Mouse (Mus musculus): ENCODE results near the gene Syne4. TPM values are rescaled to one million over a fixed set of nuclear protein-coding genes. Genes with fewer than 3 reads are reported as not detected.

Syne4 gene
- polyA plus RNA-seq, 1 experiment from 2014 or later, result 39.2 TPM

DNA sequence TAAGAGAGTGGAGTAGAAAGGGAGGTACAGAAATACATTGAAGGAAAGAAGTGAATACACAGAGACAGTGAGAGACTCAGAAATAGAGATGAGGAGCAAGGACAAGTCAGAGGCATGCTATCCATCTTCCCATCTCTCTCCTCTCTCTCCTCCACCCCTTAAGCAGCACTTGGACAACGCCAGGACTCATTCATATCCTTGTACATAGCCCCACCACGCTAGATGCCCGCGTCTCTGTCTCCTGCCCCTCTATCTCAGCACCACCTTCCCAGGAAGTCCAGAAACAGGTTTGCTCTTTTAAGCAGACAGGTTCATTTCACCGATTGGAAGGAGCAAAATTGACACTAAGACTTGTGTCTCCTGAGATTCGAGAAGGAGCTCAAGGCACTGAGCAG is 48.7 kb downstream of the Syne4 start:
- Histone ChIP-seq H3K9me3 (replicated peaks) (no peaks in the 10 kb centered on the region), H3K27ac (no peak overlapping the region), H3K4me2 (replicated peaks) (peak overlapping the region; percentile 86), H3K4me1 (peaks cover 41% of the 10 kb centered on the region), H3K36me3 (peaks cover 16% of the 10 kb centered on the region), H3K9ac (peak overlapping the region; percentile 97), H3K27me3 (peaks cover 13% of the 10 kb centered on the region), H3K4me3 (peak overlapping the region; percentile 84)
- ATAC-seq (ENCODE audit: low FRiP score), result peak; percentile 31; the same call in 1 of the 2 replicates
- WGBS, result 68% methylated on average over 6 of the region's 6 CpGs

- 77% methylated on average over 2 of the region's 2 CpGs for WGBS
- no peak for ATAC-seq (ENCODE audit: low FRiP score)
- H3K36me3 ChIP-seq, result no peaks in the 10 kb centered on the region
- no peak overlapping the region for H3K9ac ChIP-seq
- no peaks in the 10 kb centered on the region for H3K9me3 ChIP-seq (replicated peaks)
- H3K4me3 ChIP-seq, result no peak overlapping the region
- H3K27me3 ChIP-seq, result peaks cover 13% of the 10 kb centered on the region
- H3K4me1 ChIP-seq, result peaks cover 6% of the 10 kb centered on the region
- no peak overlapping the region for H3K27ac ChIP-seq
- no peak overlapping the region for H3K4me2 ChIP-seq (replicated peaks)
Measured at GRCm38 (mm10) chr7:30367466-30367865, 52.9 kb downstream of the Syne4 start.

Other genes with a start within 250 kb of the Syne4 start
- gene Zfp82, start 241.9 kb upstream of the Syne4 start, polyA plus RNA-seq (2016; fragmentation: Nextera tagmentation; extraction: Ambion mirVana), result 9.8 and 10.1 TPM in 2 replicates
- gene Gm26920, start 224.4 kb upstream of the Syne4 start, polyA plus RNA-seq (2016; fragmentation: Nextera tagmentation; extraction: Ambion mirVana), result 0.80 and 0.82 TPM in 2 replicates
- gene Zfp566, start 224.3 kb upstream of the Syne4 start, polyA plus RNA-seq (2016; fragmentation: Nextera tagmentation; extraction: Ambion mirVana), result 13.7 and 16.2 TPM in 2 replicates
- gene Zfp260, start 220.0 kb upstream of the Syne4 start, polyA plus RNA-seq (2016; fragmentation: Nextera tagmentation; extraction: Ambion mirVana), result 121 and 126 TPM in 2 replicates
- 14.0 and 14.6 TPM in 2 replicates for gene Zfp382, start 192.9 kb upstream of the Syne4 start, polyA plus RNA-seq (2016; fragmentation: Nextera tagmentation; extraction: Ambion mirVana)
- 17.6 and 20.2 TPM in 2 replicates for gene Zfp146, start 145.1 kb upstream of the Syne4 start, polyA plus RNA-seq (2016; fragmentation: Nextera tagmentation; extraction: Ambion mirVana)
- gene Cox7a1, start 130.7 kb upstream of the Syne4 start, polyA plus RNA-seq (2016; fragmentation: Nextera tagmentation; extraction: Ambion mirVana), result 3.5 and 3.6 TPM in 2 replicates
- gene Capns1, start 116.0 kb upstream of the Syne4 start, polyA plus RNA-seq (2016; fragmentation: Nextera tagmentation; extraction: Ambion mirVana), result 78.0 and 80.0 TPM in 2 replicates
- gene Polr2i, start 82.9 kb upstream of the Syne4 start, polyA plus RNA-seq (2016; fragmentation: Nextera tagmentation; extraction: Ambion mirVana), result 135 and 149 TPM in 2 replicates
- 272 and 275 TPM in 2 replicates for gene Tbcb, start 82.5 kb upstream of the Syne4 start, polyA plus RNA-seq (2016; fragmentation: Nextera tagmentation; extraction: Ambion mirVana)
- not detected in 2 replicates for gene Ovol3, start 79.1 kb upstream of the Syne4 start, polyA plus RNA-seq (2016; fragmentation: Nextera tagmentation; extraction: Ambion mirVana)
- gene Thap8, start 34.7 kb upstream of the Syne4 start, polyA plus RNA-seq (2016; fragmentation: Nextera tagmentation; extraction: Ambion mirVana), result 0.48 and 0.77 TPM in 2 replicates
- 7.2 and 7.4 TPM in 2 replicates for gene Wdr62, start 34.4 kb upstream of the Syne4 start, polyA plus RNA-seq (2016; fragmentation: Nextera tagmentation; extraction: Ambion mirVana)
- 74.8 and 88.1 TPM in 2 replicates for gene Clip3, start 23.1 kb upstream of the Syne4 start, polyA plus RNA-seq (2016; fragmentation: Nextera tagmentation; extraction: Ambion mirVana)
- gene Alkbh6, start 6.1 kb upstream of the Syne4 start, polyA plus RNA-seq (2016; fragmentation: Nextera tagmentation; extraction: Ambion mirVana), result 87.1 and 93.5 TPM in 2 replicates
- gene E130208F15Rik, start 6.9 kb downstream of the Syne4 start, polyA plus RNA-seq (2016; fragmentation: Nextera tagmentation; extraction: Ambion mirVana), result 0.33 and 0.49 TPM in 2 replicates
- 22.3 and 23.4 TPM in 2 replicates for gene Sdhaf1, start 9.1 kb downstream of the Syne4 start, polyA plus RNA-seq (2016; fragmentation: Nextera tagmentation; extraction: Ambion mirVana)
- gene Lrfn3, start 48.0 kb downstream of the Syne4 start, polyA plus RNA-seq (2016; fragmentation: Nextera tagmentation; extraction: Ambion mirVana), result 9.3 and 10.1 TPM in 2 replicates
- 17.7 and 19.7 TPM in 2 replicates for gene Tyrobp, start 99.0 kb downstream of the Syne4 start, polyA plus RNA-seq (2016; fragmentation: Nextera tagmentation; extraction: Ambion mirVana)
- gene Hcst, start 105.0 kb downstream of the Syne4 start, polyA plus RNA-seq (2016; fragmentation: Nextera tagmentation; extraction: Ambion mirVana), result 0.57 and 0.86 TPM in 2 replicates
- gene Nfkbid, start 106.9 kb downstream of the Syne4 start, polyA plus RNA-seq (2016; fragmentation: Nextera tagmentation; extraction: Ambion mirVana), result 1.3 and 2.2 TPM in 2 replicates
- 348 and 365 TPM in 2 replicates for gene Aplp1, start 130.7 kb downstream of the Syne4 start, polyA plus RNA-seq (2016; fragmentation: Nextera tagmentation; extraction: Ambion mirVana)
- 16.1 and 23.9 TPM in 2 replicates for gene Kirrel2, start 142.9 kb downstream of the Syne4 start, polyA plus RNA-seq (2016; fragmentation: Nextera tagmentation; extraction: Ambion mirVana)
- 3.8 and 5.2 TPM in 2 replicates for gene Nphs1, start 143.5 kb downstream of the Syne4 start, polyA plus RNA-seq (2016; fragmentation: Nextera tagmentation; extraction: Ambion mirVana)
- gene Prodh2, start 178.8 kb downstream of the Syne4 start, polyA plus RNA-seq (2016; fragmentation: Nextera tagmentation; extraction: Ambion mirVana), result not detected in 2 replicates
- gene Arhgap33, start 220.3 kb downstream of the Syne4 start, polyA plus RNA-seq (2016; fragmentation: Nextera tagmentation; extraction: Ambion mirVana), result 88.6 and 98.9 TPM in 2 replicates
- gene Hspb6, start 237.4 kb downstream of the Syne4 start, polyA plus RNA-seq (2016; fragmentation: Nextera tagmentation; extraction: Ambion mirVana), result 5.7 and 7.1 TPM in 2 replicates
- gene Proser3, start 237.5 kb downstream of the Syne4 start, polyA plus RNA-seq (2016; fragmentation: Nextera tagmentation; extraction: Ambion mirVana), result 11.3 and 12.6 TPM in 2 replicates
- 52.4 and 55.2 TPM in 2 replicates for gene Lin37, start 245.0 kb downstream of the Syne4 start, polyA plus RNA-seq (2016; fragmentation: Nextera tagmentation; extraction: Ambion mirVana)
- 80.6 and 87.5 TPM in 2 replicates for gene U2af1l4, start 248.5 kb downstream of the Syne4 start, polyA plus RNA-seq (2016; fragmentation: Nextera tagmentation; extraction: Ambion mirVana)
- 18.1 and 19.5 TPM in 2 replicates for gene Gm49396, start 248.5 kb downstream of the Syne4 start, polyA plus RNA-seq (2016; fragmentation: Nextera tagmentation; extraction: Ambion mirVana)
- 128 and 139 TPM in 2 replicates for gene Psenen, start 248.8 kb downstream of the Syne4 start, polyA plus RNA-seq (2016; fragmentation: Nextera tagmentation; extraction: Ambion mirVana)

Measured in hindbrain, embryonic 12.5 days (tissue).